Mouse (Mus musculus): ENCODE measurements around the gene Gm5901. TPM values are rescaled to one million over a fixed set of nuclear protein-coding genes. Genes with fewer than 3 reads are reported as not detected.
"Not testable (repeated sequence)": the region's sequence is repeated elsewhere in the genome, so short reads cannot be mapped to it uniquely, and the experiment has no call there.

Gm5901 gene
- polyA plus RNA-seq (2015; fragmentation: Nextera tagmentation; extraction: Ambion mirVana): not detected in 2 replicates

DNA sequence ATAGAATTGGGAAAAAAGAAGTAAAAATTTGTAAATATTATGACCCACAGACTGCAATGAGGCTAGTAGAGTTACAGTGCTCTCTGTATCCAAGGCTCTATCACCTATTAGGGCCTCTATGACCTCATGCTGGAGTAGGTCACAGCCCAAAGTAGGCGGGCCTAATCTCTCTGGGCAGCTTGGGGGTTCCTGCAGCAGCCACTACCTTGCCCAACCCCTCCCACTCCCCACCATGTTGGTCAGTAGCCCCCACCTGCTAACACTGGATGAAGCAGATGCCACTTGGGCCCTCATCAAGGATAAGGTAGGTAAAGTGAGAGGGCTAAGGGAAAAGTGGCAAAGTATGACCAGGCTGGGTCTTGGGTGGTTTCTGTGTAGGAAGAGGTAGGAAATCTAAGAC lies at the start of gene Gm5901:
TSS of gene Gm5901 (plus strand) at position 173 of the 400 bp plus-strand sequence.
- WGBS (ENCODE audit: insufficient replicate concordance): 59% methylated on average over 1 of the region's 1 CpGs
- Histone ChIP-seq H3K4me2 (no peak within 1 kb of the TSS), H3K9ac (no peak within 1 kb of the TSS), H3K9me3 (replicated peaks) (no peaks in the 10 kb centered on the region), H3K27ac (replicated peaks) (no peak within 1 kb of the TSS), H3K36me3 (replicated peaks) (peaks cover 37% of the 10 kb centered on the region), H3K4me1 (replicated peaks) (peaks cover 3% of the 10 kb centered on the region; the same call in 1 of the 2 replicates), H3K27me3 (no peaks in the 10 kb centered on the region), H3K4me3 (replicated peaks) (no peak within 1 kb of the TSS)
- no peak for ATAC-seq (ENCODE audit: insufficient read depth)

DNA sequence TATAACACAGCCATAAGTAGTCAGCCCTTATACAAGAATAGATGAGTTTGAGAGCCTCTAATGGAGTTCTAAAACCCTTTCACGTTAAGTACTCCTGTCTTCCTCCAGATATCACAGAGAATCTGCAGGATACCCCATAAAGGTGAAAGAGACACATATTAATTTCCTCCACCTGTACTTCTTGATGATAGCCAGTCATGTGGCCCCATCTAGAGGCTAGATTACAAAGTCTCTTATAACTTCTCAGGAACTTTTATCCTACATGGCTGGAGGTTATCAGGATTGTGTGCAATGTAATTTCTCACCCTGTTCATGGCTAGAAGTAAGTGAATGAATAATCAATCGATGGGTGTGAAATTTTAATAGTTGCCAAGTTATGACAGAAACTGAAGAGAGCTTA lies 49.5 kb upstream of the Gm5901 start:
- Histone ChIP-seq H3K4me3 (replicated peaks) (no peak overlapping the region), H3K27me3 (no peaks in the 10 kb centered on the region), H3K9me3 (replicated peaks) (no peaks in the 10 kb centered on the region), H3K4me2 (no peak overlapping the region), H3K9ac (no peak overlapping the region), H3K36me3 (replicated peaks) (no peaks in the 10 kb centered on the region), H3K4me1 (replicated peaks) (no peaks in the 10 kb centered on the region), H3K27ac (replicated peaks) (no peak overlapping the region)
- ATAC-seq (ENCODE audit: insufficient read depth): no peak
- 40% methylated on average over 2 of the region's 2 CpGs for WGBS (ENCODE audit: insufficient replicate concordance)

DNA sequence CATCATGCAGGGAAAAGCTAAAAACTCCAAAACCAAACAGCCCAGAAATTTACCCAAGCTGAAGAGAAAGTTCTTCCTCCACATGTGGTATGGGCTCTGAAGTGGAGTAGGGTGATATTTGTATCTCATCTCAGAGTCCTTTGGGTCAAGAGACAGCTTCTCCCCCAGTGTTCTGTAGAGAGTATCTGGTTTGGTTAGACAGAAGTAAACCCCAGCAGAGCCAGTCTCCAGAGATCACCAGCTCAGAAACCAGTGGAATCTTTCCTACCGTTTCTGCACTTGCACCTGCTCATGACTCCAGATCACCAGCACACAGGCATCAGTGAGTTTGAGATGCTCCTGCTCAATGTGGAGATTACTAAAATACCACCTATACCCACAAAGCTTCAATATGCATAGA lies 40.8 kb upstream of the Gm5901 start, which contains the start of gene Olfr690:
TSS of gene Olfr690 (minus strand) at position 101 of the 400 bp plus-strand sequence.
- Histone ChIP-seq H3K9ac (no peak within 1 kb of the TSS), H3K27ac (replicated peaks) (no peak within 1 kb of the TSS), H3K9me3 (replicated peaks) (no peaks in the 10 kb centered on the region), H3K4me2 (no peak within 1 kb of the TSS), H3K27me3 (no peaks in the 10 kb centered on the region), H3K4me1 (replicated peaks) (no peaks in the 10 kb centered on the region), H3K36me3 (replicated peaks) (no peaks in the 10 kb centered on the region), H3K4me3 (replicated peaks) (no peak within 1 kb of the TSS)
- no peak for ATAC-seq (ENCODE audit: insufficient read depth)
- WGBS (ENCODE audit: insufficient replicate concordance): 59% methylated on average over 1 of the region's 1 CpGs

DNA sequence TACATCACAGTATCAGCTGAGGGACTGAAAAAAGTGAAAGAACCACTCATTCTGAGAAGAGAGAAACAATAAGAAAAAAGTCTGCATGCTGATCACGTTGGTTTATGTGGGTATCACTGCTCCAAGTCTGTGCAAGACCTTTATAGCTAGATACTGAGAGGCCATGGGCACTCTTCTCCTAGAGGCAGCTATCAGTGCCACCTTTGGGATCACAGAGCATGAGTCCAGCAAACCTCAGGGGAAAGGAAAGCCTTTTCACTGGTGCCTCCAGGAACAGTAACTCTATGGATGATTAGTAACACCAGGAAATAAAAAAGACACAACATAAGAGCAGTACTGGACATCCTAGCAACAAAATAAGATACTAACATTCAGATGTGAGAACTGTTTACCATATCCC lies 32.7 kb upstream of the Gm5901 start, which contains the start of gene Olfr691:
TSS of gene Olfr691 (minus strand) at position 101 of the 400 bp plus-strand sequence.
- H3K4me2 ChIP-seq: no peak within 1 kb of the TSS
- no peak within 1 kb of the TSS for H3K27ac ChIP-seq (replicated peaks)
- no peak within 1 kb of the TSS for H3K4me3 ChIP-seq (replicated peaks)
- H3K27me3 ChIP-seq: no peaks in the 10 kb centered on the region
- no peaks in the 10 kb centered on the region for H3K4me1 ChIP-seq (replicated peaks)
- 15% methylated on average over 1 of the region's 1 CpGs for WGBS (ENCODE audit: insufficient replicate concordance)
- no peaks in the 10 kb centered on the region for H3K9me3 ChIP-seq (replicated peaks)
- no peak for ATAC-seq (ENCODE audit: insufficient read depth)
- H3K36me3 ChIP-seq (replicated peaks): no peaks in the 10 kb centered on the region
- no peak within 1 kb of the TSS for H3K9ac ChIP-seq

DNA sequence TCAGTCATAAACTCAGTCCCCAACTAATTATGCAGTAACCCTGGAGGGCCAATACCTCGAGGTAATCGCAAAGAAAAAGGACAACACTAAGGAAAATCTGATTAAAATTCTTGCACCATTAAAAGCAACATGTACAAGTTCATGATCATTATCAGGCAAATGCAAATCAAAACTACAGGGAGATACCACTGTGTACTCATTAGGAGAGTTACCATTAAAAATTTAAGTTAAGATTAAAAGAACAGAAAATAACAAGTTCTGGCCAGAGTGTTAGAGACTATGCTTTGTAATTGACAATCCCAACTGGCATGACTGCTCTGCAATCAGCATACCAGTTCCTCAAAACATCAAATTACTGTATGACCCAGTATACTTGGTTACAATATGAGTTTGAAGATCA lies 32.1 kb upstream of the Gm5901 start:
- no peak overlapping the region for H3K4me2 ChIP-seq
- H3K9me3 ChIP-seq (replicated peaks): no peaks in the 10 kb centered on the region
- H3K36me3 ChIP-seq (replicated peaks): no peaks in the 10 kb centered on the region
- H3K9ac ChIP-seq: no peak overlapping the region
- 47% methylated on average over 2 of the region's 2 CpGs for WGBS (ENCODE audit: insufficient replicate concordance)
- no peak for ATAC-seq (ENCODE audit: insufficient read depth)
- H3K4me1 ChIP-seq (replicated peaks): no peaks in the 10 kb centered on the region
- no peaks in the 10 kb centered on the region for H3K27me3 ChIP-seq
- no peak overlapping the region for H3K27ac ChIP-seq (replicated peaks)
- H3K4me3 ChIP-seq (replicated peaks): no peak overlapping the region

DNA sequence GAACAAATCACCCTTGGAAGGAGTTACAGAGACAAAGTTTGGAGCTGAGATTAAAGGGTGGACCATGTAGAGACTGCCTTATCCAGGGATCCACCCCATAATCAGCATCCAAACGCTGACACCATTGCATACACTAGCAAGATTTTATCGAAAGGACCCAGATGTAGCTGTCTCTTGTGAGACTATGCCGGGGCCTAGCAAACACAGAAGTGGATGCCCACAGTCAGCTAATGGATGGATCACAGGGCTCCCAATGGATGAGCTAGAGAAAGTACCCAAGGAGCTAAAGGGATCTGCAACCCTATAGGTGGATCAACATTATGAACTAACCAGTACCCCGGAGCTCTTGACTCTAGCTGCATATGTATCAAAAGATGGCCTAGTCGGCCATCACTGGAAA lies 18.8 kb upstream of the Gm5901 start:
- no CpG with 5 or more reads among the region's 5 CpGs for WGBS (ENCODE audit: insufficient replicate concordance)
- peak; percentile 58 for ATAC-seq (ENCODE audit: insufficient read depth)
- H3K9me3 ChIP-seq (replicated peaks); H3K4me1 ChIP-seq (replicated peaks); H3K27me3 ChIP-seq; H3K36me3 ChIP-seq (replicated peaks); H3K4me3 ChIP-seq (replicated peaks); H3K9ac ChIP-seq; H3K27ac ChIP-seq (replicated peaks); H3K4me2 ChIP-seq: not testable (repeated sequence)

DNA sequence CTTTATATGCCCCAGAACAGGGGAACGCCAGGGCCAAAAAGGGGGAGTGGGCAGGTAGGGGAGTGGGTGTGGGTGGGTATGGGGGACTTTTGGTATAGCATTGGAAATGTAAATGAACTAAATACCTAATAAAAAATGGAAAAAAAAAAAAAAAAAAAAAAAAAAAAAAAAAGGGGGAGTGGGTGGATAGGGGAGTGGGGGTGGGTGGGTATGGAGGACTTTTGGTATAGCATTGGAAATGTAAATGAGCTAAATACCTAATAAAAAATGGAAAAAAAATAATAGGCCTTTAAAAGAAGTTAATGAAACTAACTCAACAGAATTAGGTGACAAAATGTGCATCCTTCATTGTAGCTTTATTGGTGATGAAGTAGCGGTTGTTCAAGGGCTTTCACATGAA lies 18.4 kb upstream of the Gm5901 start:
- not testable (repeated sequence) for H3K4me3 ChIP-seq (replicated peaks); H3K9me3 ChIP-seq (replicated peaks); H3K4me1 ChIP-seq (replicated peaks); H3K4me2 ChIP-seq; H3K27ac ChIP-seq (replicated peaks); H3K36me3 ChIP-seq (replicated peaks); H3K9ac ChIP-seq; H3K27me3 ChIP-seq
- 78% methylated on average over 1 of the region's 2 CpGs for WGBS (ENCODE audit: insufficient replicate concordance)
- peak; percentile 86 for ATAC-seq (ENCODE audit: insufficient read depth)

DNA sequence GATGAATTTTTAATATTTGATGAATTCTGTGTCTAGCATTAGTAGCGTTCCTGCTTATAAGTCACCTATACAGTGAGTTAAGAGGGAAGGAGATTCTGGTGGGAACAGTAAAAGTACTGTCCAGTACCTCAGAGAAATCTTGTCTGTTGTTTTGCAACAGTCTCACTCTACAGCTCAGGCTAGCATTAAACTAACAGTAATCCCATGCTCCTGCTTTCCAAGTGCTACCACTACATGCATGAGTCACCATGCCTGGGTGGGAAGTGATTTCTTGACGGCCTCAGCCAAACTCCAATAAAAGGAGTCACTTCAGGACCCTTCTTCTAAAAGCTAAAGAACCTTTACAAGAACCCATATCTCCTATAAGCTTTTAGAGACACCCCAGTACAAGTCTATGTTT lies 13.1 kb upstream of the Gm5901 start:
- WGBS (ENCODE audit: insufficient replicate concordance): 70% methylated on average over 2 of the region's 2 CpGs
- Histone ChIP-seq H3K36me3 (replicated peaks) (no peaks in the 10 kb centered on the region), H3K9me3 (replicated peaks) (no peaks in the 10 kb centered on the region), H3K4me1 (replicated peaks) (no peaks in the 10 kb centered on the region), H3K4me3 (replicated peaks) (no peak overlapping the region), H3K27ac (replicated peaks) (no peak overlapping the region), H3K4me2 (no peak overlapping the region), H3K9ac (no peak overlapping the region), H3K27me3 (no peaks in the 10 kb centered on the region)
- ATAC-seq (ENCODE audit: insufficient read depth): no peak

DNA sequence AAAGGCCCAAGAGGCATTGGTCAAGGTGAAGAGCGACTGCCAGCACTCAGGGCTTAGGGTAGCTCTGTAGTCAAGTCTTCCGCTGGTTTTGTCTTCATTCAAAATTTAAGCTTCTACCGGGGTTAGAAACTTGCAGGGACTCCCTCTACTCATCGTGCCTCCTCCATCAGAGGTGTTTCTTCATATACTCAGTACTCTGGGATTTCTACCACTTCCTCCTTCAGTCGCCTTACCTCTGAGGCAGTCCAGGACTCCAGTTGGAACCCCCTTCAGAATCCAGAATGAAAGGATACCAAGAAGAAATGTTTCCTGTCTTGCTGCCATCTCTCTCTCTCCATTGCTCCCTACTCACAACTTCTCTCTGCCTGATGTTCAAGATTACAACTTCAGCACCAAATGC lies 7.6 kb upstream of the Gm5901 start:
- no peak for ATAC-seq (ENCODE audit: insufficient read depth)
- Histone ChIP-seq H3K4me3 (replicated peaks) (no peak overlapping the region), H3K4me2 (no peak overlapping the region), H3K27me3 (no peaks in the 10 kb centered on the region), H3K36me3 (replicated peaks) (0 out of 2 replicates have a peak, but pooled peaks cover 2% of the 10 kb centered on the region), H3K9ac (no peak overlapping the region), H3K9me3 (replicated peaks) (no peaks in the 10 kb centered on the region), H3K27ac (replicated peaks) (no peak overlapping the region), H3K4me1 (replicated peaks) (no peaks in the 10 kb centered on the region)
- WGBS (ENCODE audit: insufficient replicate concordance): 55% methylated on average over 5 of the region's 5 CpGs

DNA sequence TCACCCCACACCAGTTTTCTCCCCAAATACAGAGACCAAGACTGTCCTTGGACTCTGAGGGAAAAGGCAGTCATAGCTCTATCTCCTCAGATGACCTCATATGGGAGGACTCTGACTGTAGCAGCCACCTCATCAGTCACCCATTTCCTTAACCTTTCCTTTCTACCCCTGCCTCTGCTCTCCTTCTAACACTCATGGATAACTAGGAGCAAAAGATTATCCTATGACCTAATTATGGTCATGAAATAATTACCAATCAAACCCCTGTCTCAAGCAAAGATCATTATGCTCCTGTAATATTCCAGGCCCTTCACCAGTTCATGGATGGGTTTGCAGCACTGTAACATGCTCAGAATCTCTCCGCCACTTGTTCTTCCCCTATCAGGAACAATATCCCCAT lies 6.9 kb upstream of the Gm5901 start, which contains the start of gene Olfr692:
TSS of gene Olfr692 (plus strand) at position 301 of the 400 bp plus-strand sequence.
- Histone ChIP-seq H3K9ac (no peak within 1 kb of the TSS), H3K4me3 (replicated peaks) (no peak within 1 kb of the TSS), H3K27me3 (no peaks in the 10 kb centered on the region), H3K36me3 (replicated peaks) (0 out of 2 replicates have a peak, but pooled peaks cover 2% of the 10 kb centered on the region), H3K27ac (replicated peaks) (no peak within 1 kb of the TSS), H3K4me2 (no peak within 1 kb of the TSS), H3K9me3 (replicated peaks) (no peaks in the 10 kb centered on the region), H3K4me1 (replicated peaks) (no peaks in the 10 kb centered on the region)
- 56% methylated on average over 1 of the region's 1 CpGs for WGBS (ENCODE audit: insufficient replicate concordance)
- no peak for ATAC-seq (ENCODE audit: insufficient read depth)

DNA sequence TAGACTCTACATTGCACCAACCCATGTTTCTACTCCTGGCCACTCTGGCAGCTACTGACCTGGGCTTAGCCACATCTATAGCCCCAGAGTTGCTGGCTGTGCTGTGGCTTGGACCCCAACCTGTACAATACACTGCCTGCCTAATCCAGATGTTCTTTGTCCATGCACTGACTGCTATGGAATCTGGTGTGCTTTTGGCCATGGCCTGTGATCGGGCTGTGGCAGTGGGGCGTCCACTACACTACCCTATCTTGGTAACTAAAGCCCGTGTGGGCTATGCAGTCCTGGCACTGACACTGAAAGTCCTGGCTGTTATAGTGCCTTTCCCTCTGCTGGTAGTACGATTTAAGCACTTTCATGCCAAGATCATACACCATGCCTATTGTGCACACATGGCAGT lies 6.3 kb upstream of the Gm5901 start:
- WGBS (ENCODE audit: insufficient replicate concordance): 65% methylated on average over 4 of the region's 4 CpGs
- H3K27ac ChIP-seq (replicated peaks): no peak overlapping the region
- H3K36me3 ChIP-seq (replicated peaks): 0 out of 2 replicates have a peak, but pooled peaks cover 2% of the 10 kb centered on the region
- no peak overlapping the region for H3K4me2 ChIP-seq
- no peak overlapping the region for H3K9ac ChIP-seq
- peaks cover 2% of the 10 kb centered on the region; the same call in 1 of the 2 replicates for H3K4me1 ChIP-seq (replicated peaks)
- no peak overlapping the region for H3K4me3 ChIP-seq (replicated peaks)
- ATAC-seq (ENCODE audit: insufficient read depth): no peak
- H3K9me3 ChIP-seq (replicated peaks): no peaks in the 10 kb centered on the region
- H3K27me3 ChIP-seq: no peaks in the 10 kb centered on the region

DNA sequence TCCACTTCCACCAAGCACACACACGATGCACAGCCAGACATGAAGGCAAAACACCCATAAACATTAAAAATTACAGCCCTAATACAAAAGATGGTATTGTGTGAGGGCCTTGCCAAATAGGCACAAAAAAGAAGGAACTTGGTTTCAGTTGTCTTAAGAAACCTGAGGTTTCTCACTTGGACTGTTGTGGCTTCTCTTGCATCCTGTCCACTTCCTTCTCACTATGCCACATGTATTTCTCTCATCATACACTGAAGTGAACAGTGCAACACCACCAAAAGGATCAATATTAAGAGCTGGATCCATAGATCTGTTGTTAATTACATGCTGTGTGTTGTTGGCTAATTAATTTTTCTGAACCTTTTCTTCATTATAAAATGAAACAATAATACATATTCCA lies 1.9 kb upstream of the Gm5901 start:
- Histone ChIP-seq H3K36me3 (replicated peaks) (peaks cover 18% of the 10 kb centered on the region; the same call in 1 of the 2 replicates), H3K27me3 (no peaks in the 10 kb centered on the region), H3K9me3 (replicated peaks) (no peaks in the 10 kb centered on the region), H3K4me1 (replicated peaks) (peaks cover 3% of the 10 kb centered on the region; the same call in 1 of the 2 replicates), H3K4me2 (no peak overlapping the region), H3K4me3 (replicated peaks) (no peak overlapping the region), H3K27ac (replicated peaks) (no peak overlapping the region), H3K9ac (no peak overlapping the region)
- WGBS (ENCODE audit: insufficient replicate concordance): 26% methylated on average over 1 of the region's 1 CpGs
- ATAC-seq (ENCODE audit: insufficient read depth): no peak
